Mouse (Mus musculus) brain, embryonic 14.5 days (tissue): ENCODE data around the gene Capn8. TPM values are rescaled to one million over a fixed set of nuclear protein-coding genes. Genes with fewer than 3 reads are reported as not detected.
"Not testable (repeated sequence)": the region's sequence is repeated elsewhere in the genome, so short reads cannot be mapped to it uniquely, and the experiment has no call there.

ENCODE experiments used
- DNase-seq: peaks from one replicate; pipeline ENCODE4 v3.0.0-alpha.2; 2011; ENCODE audit warnings: low read depth
- CTCF ChIP-seq: fragments of 200-500 bp; IDR thresholded peaks from 2 replicates; pipeline ENCODE4 v1.5.1; 2012; ENCODE audit warnings: inconsistent platforms, mild to moderate bottlenecking, moderate library complexity, borderline replicate concordance; ENCODE audit not compliant: insufficient read depth, insufficient read length; ENCODE audit errors: extremely low read depth
- POLR2A ChIP-seq: fragments of 200-500 bp; IDR thresholded peaks from 2 replicates; pipeline ENCODE4 v1.6.1; 2012; ENCODE audit warnings: mild to moderate bottlenecking, inconsistent platforms, borderline replicate concordance; ENCODE audit not compliant: poor library complexity, insufficient read depth, insufficient read length, severe bottlenecking; ENCODE audit errors: extremely low read depth
- polyA plus RNA-seq: library from polyadenylated mRNA; depleted of rRNA; stranded (reverse); fragments of >200 nt; gene quantifications from 2 replicates; pipeline ENCODE4 v1.2.3, GENCODE M21; 2012

Gene Capn8
- polyA plus RNA-seq, 1 experiment, result 0.11 TPM

DNA sequence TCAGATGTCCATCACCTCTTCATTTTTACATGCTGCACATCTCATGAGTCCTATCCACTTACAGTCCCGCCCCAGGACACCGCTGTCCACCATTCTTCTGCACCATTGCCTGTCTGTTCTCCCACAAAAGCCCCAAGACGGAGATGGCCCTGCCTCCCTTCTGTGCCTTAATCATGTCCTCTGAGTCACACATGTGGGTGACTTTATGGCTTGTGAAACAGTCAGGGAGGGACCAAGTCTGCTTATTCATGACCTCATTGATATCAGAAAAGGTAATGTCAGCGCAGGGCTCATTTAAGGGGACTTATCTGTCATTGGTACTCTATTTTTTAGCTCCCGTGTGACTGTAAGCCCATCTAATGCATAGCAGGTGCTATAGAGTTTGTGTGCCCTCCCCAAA is 74.6 kb downstream of the Capn8 start:
- no peak for DNase-seq
- no peak for TF ChIP-seq POLR2A
- TF ChIP-seq CTCF, result no peak

DNA sequence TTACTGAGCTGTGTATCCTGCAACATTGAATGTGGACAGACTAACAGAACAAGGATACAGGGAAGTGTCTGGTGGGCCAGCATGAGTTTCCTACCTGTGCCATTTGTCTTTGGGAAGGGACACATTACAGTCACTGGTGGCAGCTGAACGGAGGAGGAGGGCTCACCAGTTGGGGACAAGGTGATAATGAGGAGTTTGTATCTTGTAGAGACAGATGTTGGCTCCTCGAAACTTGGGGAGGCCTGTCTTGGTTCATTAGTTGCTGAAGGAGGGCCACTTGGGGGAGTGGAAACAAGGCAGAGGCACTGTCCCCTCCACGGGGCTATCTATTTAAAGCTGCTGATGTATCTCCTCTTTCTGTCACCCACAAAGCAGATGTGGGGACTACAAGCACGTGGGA is 75.3 kb downstream of the Capn8 start:
- TF ChIP-seq CTCF, result no peak
- no peak for TF ChIP-seq POLR2A

DNA sequence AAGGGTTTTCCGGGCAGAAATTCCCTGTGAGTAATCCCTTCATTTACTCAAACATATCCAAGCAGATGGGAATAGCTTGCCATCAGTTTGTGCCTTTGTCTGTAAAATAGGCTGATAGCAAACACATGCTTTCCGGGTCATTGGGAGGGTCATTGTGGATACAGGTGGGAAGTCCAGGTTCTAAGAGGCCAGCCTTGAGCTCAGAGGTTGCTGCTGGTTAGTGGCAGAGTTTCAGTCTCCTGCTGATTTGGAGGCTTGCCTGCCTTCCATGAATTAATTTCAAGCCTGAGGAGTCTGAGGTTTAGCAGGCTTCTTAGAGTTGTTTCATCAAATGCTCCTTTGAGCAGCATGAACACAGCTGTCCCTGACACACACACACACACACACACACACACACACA is 78.0 kb downstream of the Capn8 start:
- DNase-seq, result peak; percentile 49
- TF ChIP-seq CTCF, result no peak
- no peak for TF ChIP-seq POLR2A

More for the DNA sequence above, 75.3 kb downstream of the Capn8 start:
- no peak for DNase-seq

DNA sequence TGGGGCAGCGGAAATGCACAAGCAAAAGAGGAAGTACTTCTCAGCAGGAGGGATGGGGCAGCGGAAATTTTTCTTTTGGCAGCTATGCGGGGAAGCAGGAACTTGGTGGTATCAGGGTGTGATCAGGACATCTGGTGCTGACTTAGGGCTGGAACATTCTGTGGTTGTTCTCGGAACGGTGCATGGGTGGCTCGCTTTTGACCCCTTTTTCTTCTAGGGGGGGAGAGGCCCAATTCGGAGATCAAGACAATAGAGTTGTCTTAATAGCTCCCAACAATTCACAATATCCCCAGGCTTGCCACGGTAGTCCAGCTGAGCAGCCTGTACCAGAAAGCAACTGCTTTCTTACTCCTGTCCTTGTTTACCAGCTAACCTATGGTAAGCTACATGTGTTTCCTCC is 79.6 kb downstream of the Capn8 start:
- DNase-seq, result not testable (repeated sequence)

DNA sequence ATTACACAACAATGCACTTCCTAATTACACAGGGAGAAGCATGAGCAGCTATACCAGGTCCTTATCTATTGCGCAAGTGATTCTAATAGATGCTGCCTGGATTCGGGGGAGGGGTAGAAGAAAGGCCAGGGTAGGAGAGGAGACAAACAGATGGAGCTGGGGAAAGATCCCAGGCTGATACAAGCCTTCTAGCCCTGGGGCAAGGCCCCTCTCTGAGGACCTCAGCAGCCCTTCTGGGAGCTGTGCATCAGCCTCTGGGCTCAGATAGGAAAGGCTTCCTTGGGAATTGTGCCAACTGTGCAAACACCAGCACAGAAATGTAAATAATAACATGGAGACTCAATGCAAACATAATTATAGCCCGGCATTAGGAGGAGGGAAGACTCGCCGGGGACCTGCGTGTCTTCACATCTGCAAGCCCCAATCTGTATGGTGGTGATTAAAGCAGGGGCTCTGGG is 80.4 kb downstream of the Capn8 start:
- no peak for TF ChIP-seq POLR2A
- TF ChIP-seq CTCF, result no peak

DNA sequence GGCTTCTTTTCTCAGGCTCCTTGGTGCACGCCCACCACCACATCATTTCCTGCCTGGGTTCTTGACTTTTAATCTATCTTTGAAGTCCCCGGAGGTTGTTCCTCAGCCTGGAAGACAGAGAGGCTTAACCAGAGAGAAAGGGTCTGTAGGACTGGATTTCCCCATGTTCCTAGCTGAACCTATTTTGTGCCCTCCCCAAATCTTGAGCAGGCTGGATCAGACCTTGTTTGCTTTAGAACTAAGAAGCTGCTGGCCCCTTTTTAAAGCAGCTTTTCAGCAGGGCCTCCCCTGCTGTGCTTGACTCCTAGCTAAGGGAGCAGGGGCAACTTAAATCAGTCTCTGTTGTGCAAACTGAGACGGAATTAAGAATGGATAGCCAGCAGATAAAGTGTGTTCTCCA is 82.0 kb downstream of the Capn8 start:
- DNase-seq, result no peak
- TF ChIP-seq CTCF, result no peak
- TF ChIP-seq POLR2A, result no peak

More for the DNA sequence above, 80.4 kb downstream of the Capn8 start:
- peak; percentile 78 for DNase-seq

DNA sequence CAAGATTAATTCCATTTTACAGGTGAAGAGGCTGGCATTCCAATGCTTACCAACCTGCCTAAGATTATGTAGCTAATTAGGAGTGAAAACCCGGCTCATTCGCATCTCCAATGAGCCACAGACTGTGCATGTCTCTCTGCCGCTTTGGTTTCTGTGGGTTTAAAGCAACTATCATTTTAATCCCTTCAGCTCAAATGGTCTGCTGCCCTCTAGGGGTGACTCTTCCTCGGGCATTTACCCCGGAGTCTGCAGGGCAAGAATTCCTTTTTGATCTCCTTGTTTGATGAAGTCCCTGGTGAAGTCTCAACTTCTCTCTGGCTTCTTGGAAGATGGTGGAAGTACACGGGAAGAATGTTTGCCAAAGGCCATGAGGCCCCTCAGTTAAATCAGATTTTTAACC is 93.0 kb downstream of the Capn8 start:
- DNase-seq, result peak; percentile 69
- TF ChIP-seq CTCF, result peak; percentile 71; the same call in 1 of the 2 replicates
- TF ChIP-seq POLR2A, result no peak

DNA sequence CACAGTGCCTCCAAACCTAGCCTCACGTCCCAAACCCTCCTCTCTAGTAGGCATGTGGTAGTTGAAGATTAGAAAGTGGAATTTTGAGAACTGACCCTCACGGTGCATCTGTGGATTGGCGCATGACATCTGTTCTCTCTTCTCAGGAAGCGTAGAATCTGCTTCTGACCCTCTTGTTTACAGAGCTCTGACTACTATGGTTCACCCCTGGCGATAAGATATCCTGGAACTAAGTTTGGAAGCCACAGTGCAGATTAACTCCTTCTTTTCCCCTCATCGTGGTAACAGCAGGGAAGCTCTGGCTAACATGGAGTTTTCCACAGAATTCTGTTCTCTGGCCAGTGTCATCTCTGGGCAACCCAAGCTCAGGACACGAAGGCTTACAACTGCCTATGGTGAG is 95.6 kb downstream of the Capn8 start:
- TF ChIP-seq POLR2A (no peak), CTCF (no peak)
- no peak for DNase-seq

DNA sequence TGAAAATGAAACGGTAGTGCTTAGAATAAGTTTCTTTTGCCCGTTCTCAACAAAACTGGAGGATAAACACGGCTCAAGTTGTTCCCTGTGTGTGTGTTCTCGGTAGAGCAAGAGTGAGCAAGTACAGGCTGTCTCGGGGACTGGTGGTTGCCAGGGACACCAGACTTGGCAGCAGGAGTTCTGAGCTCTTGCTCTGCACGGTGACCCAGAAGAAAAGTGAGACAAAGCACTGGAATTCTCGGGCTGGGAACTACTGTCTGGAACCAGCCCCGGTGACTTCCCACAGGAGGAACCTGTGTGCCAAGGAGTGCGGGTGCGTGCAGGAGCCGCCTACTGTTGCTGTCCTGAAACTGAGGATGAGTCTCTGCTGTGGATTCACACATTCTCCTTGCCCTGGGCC is 98.9 kb downstream of the Capn8 start:
- TF ChIP-seq POLR2A (no peak), CTCF (no peak)
- peak; percentile 83 for DNase-seq

DNA sequence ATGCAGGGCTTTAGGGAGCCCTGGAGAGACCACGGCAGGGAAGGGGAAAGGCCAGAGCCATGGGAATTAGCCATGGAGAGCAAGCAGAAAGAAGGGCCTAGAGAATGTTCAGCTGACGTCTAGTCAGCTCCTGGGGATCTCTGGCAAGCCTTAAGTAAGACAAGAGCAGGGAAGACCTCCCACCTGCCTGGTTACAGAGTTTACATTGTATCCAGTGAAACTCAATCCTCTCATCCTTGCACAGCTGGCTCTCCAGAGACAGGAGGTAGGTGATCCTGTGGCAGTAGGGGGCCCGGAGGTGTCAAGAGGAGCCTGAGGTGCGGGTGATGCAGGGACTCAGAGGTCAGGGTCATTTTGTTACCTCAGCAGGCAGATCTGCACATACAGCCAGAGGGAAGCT is 100.0 kb downstream of the Capn8 start:
- DNase-seq, result no peak
- TF ChIP-seq CTCF (no peak), POLR2A (no peak)

DNA sequence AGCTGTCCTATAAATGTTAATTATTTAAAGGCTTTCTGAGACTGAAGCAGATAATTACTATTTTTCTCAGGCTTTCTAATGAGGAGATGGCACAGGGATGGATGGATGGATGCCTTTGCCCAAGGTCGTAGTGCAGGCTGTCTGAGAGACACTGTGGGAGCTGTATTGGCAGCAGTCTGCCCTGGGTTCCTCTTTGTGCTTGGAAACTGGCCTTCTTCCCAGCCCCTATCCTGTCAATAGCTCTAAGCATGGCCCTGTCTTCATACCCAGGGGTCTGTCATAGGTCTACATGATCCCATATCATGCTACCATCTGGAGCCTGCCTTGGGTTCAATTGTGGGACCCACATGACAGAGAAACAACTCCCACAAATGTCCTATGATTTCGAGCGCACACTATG is 102.5 kb downstream of the Capn8 start:
- peak; percentile 55 for DNase-seq
- TF ChIP-seq POLR2A (no peak), CTCF (no peak)

DNA sequence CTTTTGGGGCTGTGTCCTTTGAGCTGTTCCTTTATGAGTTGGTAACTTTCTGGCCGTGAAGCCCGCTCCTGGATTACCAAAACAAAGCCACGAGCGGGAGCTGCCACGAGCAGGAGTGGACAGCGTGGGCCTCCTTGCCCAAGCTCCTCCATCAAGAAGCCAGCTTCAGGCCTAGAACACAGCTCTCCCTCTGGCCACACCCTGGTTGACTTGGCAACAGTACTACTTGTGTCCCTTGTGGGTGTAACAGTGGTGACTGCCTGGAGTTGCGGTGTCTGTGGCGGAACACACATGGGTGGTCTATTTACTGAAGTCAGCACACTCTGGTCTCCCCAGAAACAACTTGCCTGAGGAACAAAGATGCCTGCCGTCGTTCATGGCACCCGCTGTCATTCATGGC is 104.9 kb downstream of the Capn8 start:
- no peak for TF ChIP-seq POLR2A
- no peak for TF ChIP-seq CTCF
- DNase-seq, result no peak
